Mouse (Mus musculus) kidney, adult 10 weeks (tissue): ENCODE measurements around the gene Pnma5. TPM values are rescaled to one million over a fixed set of nuclear protein-coding genes. Genes with fewer than 3 reads are reported as not detected.

Source experiments
- polyA plus RNA-seq: library from polyadenylated mRNA; stranded (reverse); fragments of 350-450 nt; fragmentation: Illumina TruSeq; extraction: RNeasy Lipid Tissue Mini Kit (QIAGEN cat#74804); gene quantifications from one replicate; pipeline ENCODE4 v1.2.3, GENCODE M21; 2014; ENCODE audit warnings: low read depth, low replicate concordance

Pnma5 gene
- not detected for polyA plus RNA-seq

GRCm38 (mm10) chrX:73037003-73037402 is at the start of gene Pnma5:
Pnma5 (minus strand) TSS chrX:73037103.

DNA sequence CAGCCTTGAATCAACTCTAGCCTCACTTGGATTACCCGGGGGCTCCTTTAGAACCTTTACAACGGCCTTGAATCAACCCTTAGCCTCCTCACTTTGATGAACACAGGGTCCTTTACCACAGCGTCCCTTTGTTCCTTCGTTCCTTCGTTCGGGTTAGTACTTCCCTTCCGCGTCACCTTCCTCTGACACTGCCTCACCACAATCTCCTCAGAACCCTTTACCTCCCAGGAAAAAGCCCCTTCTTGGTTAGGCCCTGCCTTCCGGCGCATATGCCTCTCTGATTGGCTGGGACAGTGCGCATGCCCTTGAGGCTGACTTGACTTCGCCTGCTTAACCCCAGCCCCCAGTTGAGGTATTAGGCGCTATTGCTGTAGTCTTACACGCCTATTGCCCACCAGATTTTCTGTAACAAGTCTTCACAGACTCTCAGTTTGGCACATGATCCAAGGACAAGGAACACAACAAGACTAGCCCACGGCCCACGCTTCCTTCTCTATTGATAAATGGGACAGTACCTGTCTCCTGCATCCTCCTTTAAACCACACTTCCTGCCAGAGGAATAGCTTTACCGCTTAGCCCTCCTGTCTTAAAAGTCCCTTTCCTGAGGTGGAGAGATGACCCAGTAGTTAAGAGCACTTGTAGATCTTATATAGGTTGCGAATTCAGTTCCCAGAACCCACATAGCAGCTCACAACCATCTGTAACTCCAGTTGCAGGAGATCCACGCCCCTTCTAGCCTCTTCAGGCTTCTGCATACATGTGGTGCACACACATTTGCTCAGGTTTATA is 45.6 kb upstream of the Pnma5 start, which contains the start of gene Xlr4a:
TSS of gene Xlr4a (minus strand) at position 212 of the 789 bp plus-strand sequence.

DNA sequence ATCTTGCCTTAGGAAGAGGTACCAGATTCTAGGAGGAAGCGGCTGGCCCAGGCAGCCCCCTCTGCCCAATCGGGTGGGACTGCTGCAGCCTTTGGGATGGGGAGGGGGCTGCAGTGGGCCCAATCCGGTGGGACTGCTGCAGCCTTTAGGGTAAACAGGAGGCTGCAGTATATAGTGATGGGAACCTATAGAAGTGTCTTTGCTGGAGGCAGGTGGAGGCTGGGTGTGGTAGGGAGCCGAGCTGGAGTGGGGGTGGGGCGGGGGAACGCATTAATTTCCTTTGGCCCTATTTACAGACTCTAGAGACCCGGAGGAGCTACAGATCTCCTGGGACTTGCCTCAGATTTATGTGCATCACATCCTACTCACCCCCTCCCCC is 27.5 kb upstream of the Pnma5 start, which contains the start of gene Pnma3:
TSS of gene Pnma3 (plus strand) at position 373 of the 379 bp plus-strand sequence.

DNA sequence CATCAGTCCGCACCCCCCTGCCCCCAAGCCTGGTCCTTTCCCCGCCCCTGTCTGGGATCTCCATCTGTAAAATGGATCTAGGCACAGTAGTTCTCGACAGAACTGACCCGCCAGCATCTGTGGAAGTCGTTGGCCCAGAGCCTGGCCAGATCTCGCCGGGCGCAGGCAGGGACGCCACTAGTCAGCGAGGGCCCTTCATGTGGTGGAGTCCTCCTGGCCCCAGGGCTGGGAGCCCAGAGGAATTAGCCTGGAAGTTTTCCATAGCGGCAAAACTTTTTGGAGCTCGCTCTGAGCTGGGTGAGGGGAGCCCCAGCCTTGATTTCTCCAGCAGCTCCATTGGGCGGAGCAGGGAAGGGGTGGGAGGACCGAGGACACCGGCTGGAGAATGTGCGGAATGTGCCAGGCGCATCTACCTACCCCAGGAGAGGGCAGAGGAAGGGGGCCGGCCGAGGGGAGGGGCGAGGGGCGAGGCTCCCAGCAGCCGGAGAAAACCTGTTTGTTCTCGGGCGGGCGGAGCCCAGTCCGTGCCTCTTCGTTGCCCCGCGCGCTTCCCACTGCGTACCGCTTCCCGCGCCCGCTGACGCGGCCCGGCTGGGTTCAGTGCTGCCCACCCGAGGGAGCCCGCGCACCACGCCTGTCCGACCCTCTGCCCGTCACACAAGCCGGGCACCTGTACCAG is 49.9 kb downstream of the Pnma5 start, which contains the start of gene Zfp185:
TSS of gene Zfp185 (plus strand) at position 499 of the 679 bp plus-strand sequence.

Other genes with a start within 250 kb of the Pnma5 start
- 0.16 TPM for gene Gabrq, start 211.9 kb downstream of the Pnma5 start, polyA plus RNA-seq
- 258 TPM for gene Cetn2, start 118.7 kb downstream of the Pnma5 start, polyA plus RNA-seq
- gene Nsdhl, start 118.5 kb downstream of the Pnma5 start, polyA plus RNA-seq: 77.1 TPM
- 23.9 TPM for gene Zfp185, start 49.8 kb downstream of the Pnma5 start, polyA plus RNA-seq
- not detected for gene Pnma3, start 27.7 kb upstream of the Pnma5 start, polyA plus RNA-seq
- gene Xlr4a, start 45.4 kb upstream of the Pnma5 start, polyA plus RNA-seq: not detected
- gene Xlr3a, start 60.0 kb upstream of the Pnma5 start, polyA plus RNA-seq: 5.1 TPM
- gene Gm14685, start 79.9 kb upstream of the Pnma5 start, polyA plus RNA-seq: not detected
- 1.0 TPM for gene Xlr5b, start 111.7 kb upstream of the Pnma5 start, polyA plus RNA-seq
- gene DXBay18, start 112.3 kb upstream of the Pnma5 start, polyA plus RNA-seq: not detected
- gene Spin2d, start 139.9 kb upstream of the Pnma5 start, polyA plus RNA-seq: not detected
- gene Xlr3b, start 155.1 kb upstream of the Pnma5 start, polyA plus RNA-seq: 5.6 TPM
- 0.69 TPM for gene Xlr4b, start 177.2 kb upstream of the Pnma5 start, polyA plus RNA-seq
- 8.4 TPM for gene F8a, start 191.2 kb upstream of the Pnma5 start, polyA plus RNA-seq
- 0.93 TPM for gene Xlr4c, start 206.0 kb upstream of the Pnma5 start, polyA plus RNA-seq
- gene Xlr3c, start 228.3 kb upstream of the Pnma5 start, polyA plus RNA-seq: not detected